Mouse (Mus musculus): ENCODE results near the gene Lrig1. TPM values are rescaled to one million over a fixed set of nuclear protein-coding genes. Genes with fewer than 3 reads are reported as not detected.
A peak's percentile ranks its signal among the peaks of the same experiment; 100 is the strongest.

Gene Lrig1
- polyA plus RNA-seq, 1 experiment, result 34.6 TPM

DNA sequence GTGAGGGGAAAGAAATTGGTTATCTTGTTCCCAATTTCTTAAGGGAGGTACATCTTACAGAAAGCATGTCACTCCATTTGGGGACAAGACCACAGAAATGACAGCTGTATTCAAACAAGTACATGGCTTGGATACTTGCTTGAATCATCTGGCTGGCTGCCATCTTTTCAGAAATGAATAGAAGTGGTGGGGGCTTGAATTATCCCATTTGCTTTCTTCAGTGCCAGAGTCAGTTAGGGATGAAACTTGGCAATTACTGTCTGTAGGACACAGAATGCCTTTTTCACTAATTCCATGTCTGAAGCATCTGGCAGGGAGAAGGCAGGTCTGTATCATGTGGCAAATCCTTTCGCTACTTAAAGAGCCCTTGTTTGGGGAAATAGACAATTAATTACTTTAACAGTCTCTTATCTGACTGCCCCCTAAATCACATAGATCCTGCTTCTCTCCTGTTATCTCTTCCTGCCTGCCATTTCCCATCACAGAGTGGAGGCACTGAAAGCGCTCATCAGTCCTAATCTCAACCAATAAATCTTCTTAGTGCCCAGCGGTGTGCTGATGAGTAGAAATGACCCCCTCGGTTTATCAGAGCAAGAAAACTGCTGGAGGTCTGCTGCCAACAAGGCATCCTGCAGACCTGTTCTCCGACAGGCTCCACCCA is 44.0 kb downstream of the Lrig1 start:
- TF ChIP-seq CTCF (IDR thresholded peaks at IDR 0.05; ENCODE audit: borderline replicate concordance, insufficient read depth, low read length), result no peak
- TF ChIP-seq POLR2A (IDR thresholded peaks at IDR 0.05; ENCODE audit: low read depth, low read length), result no peak
- Histone ChIP-seq H3K27ac (ENCODE audit: insufficient read depth, low read length) (no peak overlapping the region), H3K4me1 (ENCODE audit: control insufficient read depth, insufficient read depth, low read length) (peaks cover 26% of the 10 kb centered on the region), H3K4me3 (ENCODE audit: insufficient read depth, low read length) (no peak overlapping the region)

DNA sequence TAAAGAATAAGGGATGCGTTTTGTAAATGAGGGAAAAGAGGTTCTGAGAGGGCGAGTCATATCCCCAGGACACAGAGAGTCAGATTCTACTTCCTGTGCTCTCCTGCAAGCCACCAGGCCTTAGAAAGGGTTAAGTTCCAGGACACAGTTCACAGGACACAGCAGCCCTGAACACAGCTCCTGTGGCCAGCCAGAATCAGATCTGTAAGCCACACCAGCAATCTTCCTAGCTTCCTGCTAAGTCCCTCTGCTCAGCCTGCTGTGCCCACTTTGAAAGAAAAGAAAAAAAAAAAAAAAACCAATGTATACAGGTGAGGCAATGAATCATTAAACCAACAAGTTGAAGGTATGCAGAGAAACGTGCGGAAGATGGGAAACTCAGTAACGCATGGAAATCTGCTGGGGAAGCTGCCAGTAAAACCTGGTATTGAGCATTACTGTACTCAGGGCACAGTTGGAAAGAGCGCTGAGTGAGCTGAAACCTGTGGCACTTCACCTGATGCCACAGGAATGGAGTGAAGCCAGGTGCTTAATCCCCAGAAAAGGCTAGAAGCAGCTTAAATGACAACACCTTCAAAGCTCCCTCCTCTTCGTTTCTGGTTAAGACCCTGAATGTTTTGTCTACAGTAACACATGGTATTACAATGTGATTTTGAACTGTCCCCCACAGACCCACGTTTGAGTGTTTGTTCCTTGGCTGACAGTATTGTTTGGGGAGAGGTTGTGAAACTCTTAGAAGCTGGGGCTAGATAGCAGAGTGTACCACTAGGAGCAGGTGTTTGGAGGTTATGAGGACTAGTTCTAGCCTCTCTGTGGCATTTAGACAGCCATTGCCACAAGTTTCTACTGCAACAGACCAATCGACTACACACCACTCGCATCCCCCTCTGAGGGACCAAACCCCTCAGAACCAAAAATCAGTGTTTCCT is 46.3 kb downstream of the Lrig1 start:
- Histone ChIP-seq H3K4me1 (ENCODE audit: control insufficient read depth, insufficient read depth, low read length) (peaks cover 30% of the 10 kb centered on the region), H3K27ac (ENCODE audit: insufficient read depth, low read length) (no peak overlapping the region), H3K4me3 (ENCODE audit: insufficient read depth, low read length) (no peak overlapping the region)
- TF ChIP-seq POLR2A (IDR thresholded peaks at IDR 0.05; ENCODE audit: low read depth, low read length) (no peak), CTCF (IDR thresholded peaks at IDR 0.05; ENCODE audit: borderline replicate concordance, insufficient read depth, low read length) (no peak)

DNA sequence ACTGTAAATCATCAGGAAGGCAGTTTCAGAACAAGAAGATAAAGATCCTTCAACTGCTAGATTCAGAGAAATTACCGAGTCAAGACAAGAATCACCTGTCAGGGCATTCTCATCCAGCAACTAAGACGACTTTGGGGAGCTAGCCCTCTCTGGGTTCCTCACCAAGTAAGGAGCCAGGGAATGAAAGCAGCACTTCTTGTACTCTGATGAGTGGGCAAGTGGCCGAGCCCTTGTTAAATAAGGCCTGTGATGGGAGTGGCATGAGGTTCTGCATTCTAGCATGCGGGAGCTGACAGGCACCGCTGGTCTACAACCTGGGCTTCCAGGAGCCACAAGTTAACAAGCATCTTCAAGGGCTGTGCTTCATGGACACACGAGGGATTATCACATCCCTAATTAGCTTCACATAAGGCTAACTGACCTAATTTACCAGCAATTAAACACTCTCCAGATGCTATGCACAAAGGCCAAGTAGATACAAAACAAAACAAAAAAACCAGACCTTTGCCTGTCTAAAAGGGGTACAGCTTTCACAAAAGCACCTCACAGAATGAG is 47.2 kb downstream of the Lrig1 start:
- Histone ChIP-seq H3K27ac (ENCODE audit: insufficient read depth, low read length) (no peak overlapping the region), H3K4me3 (ENCODE audit: insufficient read depth, low read length) (no peak overlapping the region), H3K4me1 (ENCODE audit: control insufficient read depth, insufficient read depth, low read length) (peaks cover 30% of the 10 kb centered on the region)
- no peak for TF ChIP-seq POLR2A (IDR thresholded peaks at IDR 0.05; ENCODE audit: low read depth, low read length)
- no peak for TF ChIP-seq CTCF (IDR thresholded peaks at IDR 0.05; ENCODE audit: borderline replicate concordance, insufficient read depth, low read length)

DNA sequence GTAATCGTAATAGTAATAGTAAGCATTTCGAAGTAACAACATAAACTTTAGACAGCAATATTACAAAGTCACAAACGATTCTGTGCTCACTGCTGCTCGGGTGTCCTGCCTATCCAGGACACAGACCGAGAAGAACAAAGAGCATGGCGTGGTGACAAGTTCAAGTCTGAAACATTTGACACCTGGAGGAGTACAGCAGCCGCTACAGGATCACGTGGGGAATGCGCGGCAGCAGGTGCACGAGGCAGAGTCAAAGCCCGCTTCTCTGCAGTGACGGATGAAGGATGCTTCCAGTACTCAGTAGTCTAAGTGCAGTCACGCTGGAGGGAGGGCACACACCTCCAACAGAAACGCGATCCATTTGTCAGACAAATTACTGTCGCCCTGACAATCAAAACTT is 48.4 kb downstream of the Lrig1 start:
- peaks cover 31% of the 10 kb centered on the region for H3K4me1 ChIP-seq (ENCODE audit: control insufficient read depth, insufficient read depth, low read length)
- TF ChIP-seq POLR2A (IDR thresholded peaks at IDR 0.05; ENCODE audit: low read depth, low read length) (no peak), CTCF (IDR thresholded peaks at IDR 0.05; ENCODE audit: borderline replicate concordance, insufficient read depth, low read length) (no peak)

DNA sequence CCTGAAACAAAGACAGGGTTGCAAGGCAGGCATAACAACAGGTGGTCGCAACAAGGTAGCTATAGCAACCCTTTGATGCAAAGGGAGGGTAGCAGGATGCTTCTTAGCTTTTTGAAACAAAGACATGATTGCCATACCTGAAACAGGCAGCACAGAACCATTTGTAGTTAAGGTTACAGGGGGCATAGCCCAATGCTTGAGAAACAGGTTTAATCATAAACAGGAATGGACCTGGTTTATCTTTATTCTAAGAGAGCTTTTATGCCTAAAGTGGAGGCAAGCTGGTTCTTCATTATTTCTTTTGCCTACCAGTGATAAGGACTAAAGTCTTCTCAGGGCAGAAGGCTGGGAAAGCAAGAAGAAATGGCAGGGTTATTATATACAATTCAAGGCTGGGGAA is 50.3 kb downstream of the Lrig1 start:
- Histone ChIP-seq H3K4me3 (ENCODE audit: insufficient read depth, low read length) (no peak overlapping the region), H3K4me1 (ENCODE audit: control insufficient read depth, insufficient read depth, low read length) (peaks cover 37% of the 10 kb centered on the region), H3K27ac (ENCODE audit: insufficient read depth, low read length) (no peak overlapping the region)
- TF ChIP-seq CTCF (IDR thresholded peaks at IDR 0.05; ENCODE audit: borderline replicate concordance, insufficient read depth, low read length) (no peak), POLR2A (IDR thresholded peaks at IDR 0.05; ENCODE audit: low read depth, low read length) (no peak)

More for the DNA sequence above, 48.4 kb downstream of the Lrig1 start:
- no peak overlapping the region for H3K27ac ChIP-seq (ENCODE audit: insufficient read depth, low read length)
- no peak overlapping the region for H3K4me3 ChIP-seq (ENCODE audit: insufficient read depth, low read length)

DNA sequence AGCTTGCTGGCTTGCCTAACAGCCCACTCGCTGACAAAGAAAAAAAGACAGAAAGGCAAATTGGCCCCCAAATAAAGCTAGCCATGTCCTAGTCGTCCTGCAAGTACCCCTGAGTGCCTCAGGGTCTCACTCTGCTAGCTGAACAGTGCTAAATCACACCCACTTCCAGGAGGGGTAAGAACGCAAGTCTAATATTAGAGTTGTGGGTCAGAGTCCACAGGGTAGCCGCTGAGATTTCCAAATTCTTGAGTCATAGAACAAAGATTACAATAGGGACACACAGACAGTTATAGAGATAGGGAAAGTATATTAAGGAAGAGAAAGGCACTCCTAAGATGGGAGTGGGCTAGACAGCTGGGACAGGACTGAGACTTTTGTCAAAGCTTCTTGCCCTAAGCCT is 51.5 kb downstream of the Lrig1 start:
- Histone ChIP-seq H3K4me1 (ENCODE audit: control insufficient read depth, insufficient read depth, low read length) (peaks cover 37% of the 10 kb centered on the region), H3K4me3 (ENCODE audit: insufficient read depth, low read length) (no peak overlapping the region), H3K27ac (ENCODE audit: insufficient read depth, low read length) (peak overlapping the region; percentile 97)
- no peak for TF ChIP-seq POLR2A (IDR thresholded peaks at IDR 0.05; ENCODE audit: low read depth, low read length)

DNA sequence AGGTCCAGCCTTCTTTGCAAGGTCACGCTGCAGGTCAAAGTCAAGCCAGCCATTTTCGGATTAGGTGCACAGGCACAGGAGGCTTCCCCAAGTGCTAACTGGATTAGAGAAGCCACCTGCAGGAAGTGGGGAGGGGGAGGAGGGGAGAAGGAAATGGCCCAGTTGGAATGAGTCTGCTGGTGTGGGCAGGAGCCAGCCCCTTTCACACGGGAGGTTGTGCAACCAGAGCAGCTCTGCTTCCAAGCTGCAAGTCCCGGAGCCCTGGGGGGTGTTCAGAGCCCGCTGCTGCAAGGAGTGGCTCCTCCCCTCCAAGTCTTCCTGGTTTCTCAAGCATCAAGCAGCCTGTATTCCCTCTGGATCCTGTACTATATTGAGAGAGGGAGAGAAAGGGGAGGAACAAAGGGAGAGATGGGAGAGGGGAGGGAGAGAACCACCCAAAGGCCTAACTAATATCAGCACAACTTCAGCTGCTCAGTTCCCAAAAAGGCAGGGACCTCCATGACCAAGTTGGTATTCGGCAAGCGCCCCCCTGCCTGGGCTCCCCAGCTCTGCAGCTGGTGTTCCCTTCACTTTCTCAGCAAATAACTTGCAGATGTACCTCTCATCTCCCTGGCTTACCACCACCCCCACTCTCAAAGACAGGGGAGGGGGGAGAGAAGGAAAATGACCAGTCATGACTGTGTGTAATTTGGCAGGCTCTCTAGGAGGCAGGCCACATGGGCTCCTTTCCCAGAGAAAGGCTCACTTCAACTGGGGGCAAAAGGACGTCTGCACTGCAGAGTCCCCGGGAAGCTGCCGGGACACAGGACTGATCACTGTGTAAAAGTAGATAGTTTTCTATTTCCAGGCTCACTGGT is 52.2 kb downstream of the Lrig1 start:
- Histone ChIP-seq H3K27ac (ENCODE audit: insufficient read depth, low read length) (peak overlapping the region; percentile 97), H3K4me1 (ENCODE audit: control insufficient read depth, insufficient read depth, low read length) (peaks cover 32% of the 10 kb centered on the region), H3K4me3 (ENCODE audit: insufficient read depth, low read length) (no peak overlapping the region)
- TF ChIP-seq CTCF (IDR thresholded peaks at IDR 0.05; ENCODE audit: borderline replicate concordance, insufficient read depth, low read length) (no peak), POLR2A (IDR thresholded peaks at IDR 0.05; ENCODE audit: low read depth, low read length) (peak; percentile 40; the same call in 1 of the 2 replicates)

DNA sequence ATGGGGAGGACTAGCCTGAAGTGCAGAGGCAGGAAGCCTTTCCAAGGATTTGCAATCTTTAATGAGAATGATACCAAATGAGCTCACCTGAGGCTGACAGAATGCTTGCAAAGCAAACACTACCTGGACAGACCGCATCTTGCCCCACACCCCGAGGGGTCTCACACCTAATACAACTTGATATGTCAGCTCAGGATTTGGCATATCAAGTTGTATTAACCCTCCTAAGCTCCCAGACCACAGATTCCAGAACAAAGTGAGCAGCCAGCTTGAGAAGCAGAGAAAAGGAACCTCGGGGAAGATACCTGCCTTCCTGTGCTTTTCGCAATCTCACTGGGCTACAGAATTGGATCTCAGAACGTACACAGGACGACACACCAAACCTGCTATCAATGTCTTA is 53.1 kb downstream of the Lrig1 start:
- Histone ChIP-seq H3K27ac (ENCODE audit: insufficient read depth, low read length) (peak overlapping the region; percentile 97), H3K4me3 (ENCODE audit: insufficient read depth, low read length) (no peak overlapping the region), H3K4me1 (ENCODE audit: control insufficient read depth, insufficient read depth, low read length) (peaks cover 36% of the 10 kb centered on the region)
- TF ChIP-seq POLR2A (IDR thresholded peaks at IDR 0.05; ENCODE audit: low read depth, low read length) (no peak), CTCF (IDR thresholded peaks at IDR 0.05; ENCODE audit: borderline replicate concordance, insufficient read depth, low read length) (no peak)

DNA sequence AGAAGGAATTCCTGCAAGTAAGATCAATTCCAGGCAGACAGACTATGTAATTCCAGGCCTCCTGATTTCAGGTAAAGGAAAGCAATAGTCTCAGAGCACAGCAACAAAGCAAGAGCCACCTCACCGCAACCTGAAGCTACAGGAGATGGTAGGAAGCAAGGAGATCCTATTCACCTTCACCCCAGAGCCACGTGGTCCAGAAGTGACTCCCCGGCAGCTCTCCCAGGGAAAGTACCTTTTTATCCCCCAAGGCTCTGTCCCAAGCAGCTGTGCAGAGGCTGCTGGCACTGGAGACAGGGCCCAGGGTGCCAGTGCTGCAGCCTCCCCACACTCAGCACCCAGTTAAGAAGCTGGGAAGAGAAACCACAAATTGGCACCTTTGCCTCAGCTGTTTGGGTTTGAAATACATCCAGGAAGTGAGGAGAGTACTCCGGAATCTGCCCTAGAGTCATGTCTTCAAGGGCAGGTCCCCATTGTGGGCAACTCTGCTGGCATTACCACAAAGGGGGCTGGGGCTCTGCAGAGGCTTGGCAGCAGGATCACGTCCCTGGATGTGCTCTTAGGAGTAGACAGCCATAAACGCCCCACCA is 53.6 kb downstream of the Lrig1 start:
- H3K27ac ChIP-seq (ENCODE audit: insufficient read depth, low read length), result peak overlapping the region; percentile 97
- peaks cover 39% of the 10 kb centered on the region for H3K4me1 ChIP-seq (ENCODE audit: control insufficient read depth, insufficient read depth, low read length)
- no peak overlapping the region for H3K4me3 ChIP-seq (ENCODE audit: insufficient read depth, low read length)
- TF ChIP-seq POLR2A (IDR thresholded peaks at IDR 0.05; ENCODE audit: low read depth, low read length), result no peak
- TF ChIP-seq CTCF (IDR thresholded peaks at IDR 0.05; ENCODE audit: borderline replicate concordance, insufficient read depth, low read length), result no peak
